Mouse (Mus musculus): ENCODE results near the gene Ndufb6.
A peak's percentile ranks its signal among the peaks of the same experiment; 100 is the strongest.

Ndufb6 gene

GRCm38 (mm10) chr4:40253766-40254165, 25.5 kb downstream of the Ndufb6 start:
- no peak for DNase-seq

GRCm38 (mm10) chr4:40250984-40251383, 28.2 kb downstream of the Ndufb6 start:
- no peak for DNase-seq

DNA sequence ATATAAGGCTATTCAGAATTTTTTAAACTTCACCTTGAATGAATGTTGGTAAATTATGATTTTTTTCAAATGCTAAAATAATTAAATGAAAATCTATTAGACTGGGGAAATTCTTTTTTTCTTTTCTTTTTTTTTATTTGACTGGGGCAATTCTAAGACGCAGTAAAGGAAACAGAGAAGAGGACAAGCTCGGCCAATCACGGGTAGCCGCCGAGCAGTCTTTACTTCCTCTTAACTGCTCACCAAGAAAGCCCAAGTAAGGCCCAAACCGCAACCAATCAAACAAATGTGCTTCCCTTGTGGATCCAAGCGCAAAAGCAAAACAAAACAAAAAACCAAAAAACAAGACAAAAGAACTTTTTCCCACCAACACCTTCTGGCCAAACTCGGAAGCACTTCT, 35.2 kb downstream of the Ndufb6 start:
- no peak for DNase-seq

- DNase-seq = no peak
Observed at GRCm38 (mm10) chr4:40243006-40243405, 36.2 kb downstream of the Ndufb6 start.

GRCm38 (mm10) chr4:40241928-40242327, 37.3 kb downstream of the Ndufb6 start:
- no peak for DNase-seq

- no peak for DNase-seq
Observed at GRCm38 (mm10) chr4:40240272-40240744, 38.9 kb downstream of the Ndufb6 start.

GRCm38 (mm10) chr4:40239409-40240271, 39.6 kb downstream of the Ndufb6 start, which contains the start of gene Ddx58:
Gene Ddx58, minus strand, starts transcription at chr4:40239828.
- no peak for DNase-seq

GRCm38 (mm10) chr4:40238483-40239408, 40.5 kb downstream of the Ndufb6 start:
- DNase-seq = peak; percentile 25

DNA sequence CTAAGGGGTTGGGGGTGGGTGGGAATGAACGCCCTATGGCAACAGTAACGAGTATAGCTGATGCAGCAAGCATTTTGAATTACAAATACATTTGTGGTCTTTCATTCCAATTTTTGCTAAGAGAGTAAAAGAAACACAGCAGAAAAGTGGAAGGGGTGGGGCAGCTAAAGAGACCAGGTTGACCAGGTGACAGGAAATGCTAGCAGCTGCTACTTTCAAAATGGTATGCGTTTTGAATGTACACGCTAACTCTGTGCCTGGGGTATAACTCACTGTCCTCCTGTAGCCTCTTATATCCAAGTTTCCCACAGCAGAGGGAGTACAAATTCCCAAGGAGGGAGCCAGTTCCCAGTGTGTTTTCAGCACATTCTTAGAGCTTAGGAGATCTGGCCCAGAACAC, 42.4 kb downstream of the Ndufb6 start:
- DNase-seq = no peak

DNA sequence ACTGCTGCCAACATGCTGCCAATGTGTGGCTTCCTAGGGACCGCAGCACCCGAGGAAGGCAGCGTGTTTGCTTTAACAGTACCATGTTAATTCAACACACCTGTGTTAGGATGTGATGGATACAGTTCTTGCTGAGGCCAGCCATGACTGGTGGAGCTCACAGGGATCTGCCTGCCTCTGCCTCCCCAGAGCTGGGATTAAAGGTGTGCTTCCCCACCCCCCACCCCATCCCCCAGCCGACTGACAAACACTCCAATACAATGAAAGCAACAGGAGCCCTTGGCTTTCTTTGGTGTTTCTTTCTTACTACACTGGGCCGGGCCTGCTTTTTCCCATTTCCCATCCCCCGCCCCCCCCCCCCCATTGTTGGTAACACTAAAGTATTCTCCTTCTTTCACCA, 45.0 kb downstream of the Ndufb6 start:
- no peak for DNase-seq

DNA sequence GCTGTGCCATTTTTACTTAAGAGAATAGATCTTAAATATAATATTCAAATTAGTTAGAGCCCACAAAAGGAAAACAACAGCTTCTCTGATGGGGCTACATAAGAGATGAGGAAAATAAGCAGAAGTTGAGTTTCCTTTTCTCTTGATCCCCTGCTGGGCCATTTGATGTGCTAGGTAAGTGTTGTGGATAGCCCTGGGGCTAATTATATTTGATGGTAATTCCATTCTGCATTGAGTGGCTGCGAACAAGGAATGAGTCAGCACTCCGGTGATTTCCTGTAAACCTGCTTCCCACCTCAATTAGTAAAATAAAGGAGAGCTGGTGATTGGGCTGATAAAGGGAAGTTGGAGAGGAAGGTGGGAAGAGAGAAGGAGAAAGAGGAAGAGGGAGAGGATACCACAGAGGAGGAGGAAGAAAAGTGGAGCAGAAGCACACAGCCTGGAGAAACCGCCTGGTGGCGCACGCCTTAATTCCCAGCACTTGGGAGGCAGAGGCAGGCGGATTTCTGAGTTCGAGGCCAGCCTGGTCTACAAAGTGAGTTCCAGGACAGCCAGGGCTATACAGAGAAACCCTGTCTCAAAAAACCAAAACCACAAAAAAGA, 46.1 kb downstream of the Ndufb6 start:
- DNase-seq = no peak

DNA sequence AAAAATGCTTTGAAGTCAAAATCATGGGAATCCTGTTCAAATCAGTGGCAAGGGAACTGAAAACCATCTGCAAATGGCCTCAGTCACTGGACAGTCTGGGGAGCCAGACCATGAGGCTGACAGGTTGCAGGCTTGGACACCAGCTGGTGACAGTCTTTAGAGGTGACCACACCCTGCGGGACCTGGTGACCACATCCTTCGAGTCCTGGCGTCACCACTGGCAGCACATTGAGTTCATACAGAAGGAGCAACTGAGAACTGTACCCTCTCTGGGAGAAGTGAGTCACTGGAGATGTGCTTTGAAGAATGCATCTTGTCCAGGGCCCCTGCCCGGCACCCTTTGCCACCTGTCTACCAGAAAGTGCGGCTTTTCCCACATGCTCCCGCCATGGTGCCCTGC, 49.5 kb downstream of the Ndufb6 start:
- DNase-seq = no peak

DNA sequence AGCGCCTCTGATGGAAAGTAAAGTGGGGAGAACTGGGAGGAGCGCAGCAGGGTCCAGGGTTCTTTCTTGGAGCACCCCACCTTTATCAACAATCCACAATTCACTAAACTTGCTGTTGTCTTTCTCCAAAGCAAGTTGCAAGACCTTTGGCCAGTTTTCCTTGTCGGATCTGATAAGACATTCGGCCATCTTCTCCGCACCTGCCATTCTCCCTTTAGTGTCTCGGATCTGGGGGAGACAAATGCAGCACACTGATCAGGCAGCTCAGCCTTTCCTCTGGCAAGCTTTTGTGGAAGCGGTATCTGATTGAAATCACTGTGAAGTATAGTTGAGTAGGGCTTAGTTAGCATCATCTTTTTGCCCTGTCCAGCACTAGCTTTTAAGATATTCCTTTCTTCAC, 51.3 kb downstream of the Ndufb6 start:
- DNase-seq = no peak

DNA sequence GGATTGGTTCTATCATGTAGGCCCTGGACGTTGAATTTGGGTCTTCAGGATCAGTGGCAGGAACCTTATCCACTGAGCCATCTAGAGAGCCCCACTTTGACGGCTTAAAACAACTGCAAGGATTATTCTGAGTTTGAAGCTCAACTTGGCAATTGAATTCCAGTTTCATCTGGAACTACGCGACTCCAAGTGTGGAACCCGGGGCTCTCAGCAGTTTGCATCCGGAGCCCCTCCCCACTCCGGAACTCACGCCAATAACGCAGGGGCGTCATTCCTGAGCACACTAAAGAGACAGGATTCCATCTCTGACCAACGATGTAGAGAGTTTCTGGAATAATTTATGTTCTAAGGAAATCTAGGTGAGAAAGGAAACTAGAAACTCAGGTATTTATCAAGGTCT, 52.1 kb downstream of the Ndufb6 start:
- no peak for DNase-seq

GRCm38 (mm10) chr4:40226095-40226494, 53.1 kb downstream of the Ndufb6 start:
- DNase-seq = no peak

DNA sequence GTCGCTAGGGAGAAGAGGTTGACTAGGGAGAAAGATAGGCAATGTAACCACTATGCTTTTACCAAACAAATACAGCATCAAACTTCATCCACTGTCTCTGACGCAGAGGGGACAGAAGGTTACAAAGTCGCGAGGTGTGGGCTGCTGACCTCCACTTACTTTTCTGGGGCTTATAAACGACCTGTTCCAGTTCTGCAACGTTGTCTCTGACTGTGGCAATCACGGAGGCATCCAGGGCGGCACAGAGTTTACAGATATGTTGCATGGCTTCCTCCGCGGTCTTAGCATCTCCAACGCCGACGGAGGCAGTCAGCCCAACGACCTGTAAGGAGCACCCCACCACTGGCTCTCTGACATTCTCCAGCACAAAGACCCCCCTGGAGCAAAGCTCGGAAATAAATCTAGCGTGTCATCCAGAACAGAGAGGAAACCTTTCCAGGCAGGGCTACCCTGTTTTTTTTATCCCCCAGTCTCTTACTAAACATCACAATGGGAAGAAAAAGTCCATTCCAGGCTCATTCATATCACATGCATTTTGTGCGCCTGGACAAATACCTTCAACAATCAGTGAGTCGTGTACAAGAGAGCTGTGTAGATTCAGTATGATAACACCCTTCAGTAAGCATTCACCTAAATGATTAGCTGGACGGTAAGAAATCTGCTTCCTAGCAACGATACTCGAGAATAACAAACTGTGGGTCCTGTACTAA, 57.2 kb downstream of the Ndufb6 start:
- no peak for DNase-seq

DNA sequence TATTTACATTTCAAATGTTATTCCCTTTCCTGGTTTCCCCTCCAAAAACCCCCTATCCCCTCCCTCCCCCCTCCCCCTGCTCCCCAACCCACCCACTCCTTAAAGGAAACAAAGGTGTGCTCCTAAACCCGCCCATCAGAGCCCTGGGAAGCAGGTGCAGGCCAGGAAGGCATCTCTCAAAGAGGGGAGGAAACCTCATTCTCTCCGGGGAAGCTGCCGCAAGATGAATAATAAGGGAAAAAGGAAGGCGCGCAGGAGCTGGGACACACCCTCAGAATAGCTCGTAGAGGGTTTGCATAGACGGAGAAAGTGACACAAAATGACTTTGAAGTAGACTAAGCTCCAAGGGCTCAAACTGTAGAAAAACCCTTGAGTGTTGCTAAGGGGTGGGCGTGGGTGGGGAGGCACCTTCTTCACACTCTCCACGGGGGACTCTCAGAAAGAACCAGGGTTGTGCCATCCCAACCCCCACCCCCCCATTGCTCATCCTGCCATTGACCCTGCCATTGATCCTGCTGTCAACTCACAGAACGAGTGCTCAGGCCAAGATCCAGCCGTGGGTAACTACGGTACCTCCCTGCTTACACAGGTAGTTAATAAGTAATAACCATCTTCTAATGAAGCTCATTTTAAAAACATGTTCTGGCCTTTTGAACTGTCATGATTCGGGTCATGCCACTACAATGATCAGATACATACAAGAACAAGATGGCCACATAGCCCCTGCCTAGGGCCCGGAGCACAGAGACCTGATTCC, 58.0 kb downstream of the Ndufb6 start:
- no peak for DNase-seq
